Mouse (Mus musculus) kidney, postnatal 0 days (tissue): ENCODE data around the gene Gm20431. TPM values are rescaled to one million over a fixed set of nuclear protein-coding genes. Genes with fewer than 3 reads are reported as not detected.

Experiments used
- ATAC-seq: fragments of 200-750 bp; cut with Nextera tagmentation; replicated peaks from 2 replicates; pipeline ENCODE4 v1.8.0; 2017; ENCODE audit warnings: low read depth, moderate number of reproducible peaks, moderate TSS enrichment, moderate library complexity; ENCODE audit not compliant: low FRiP score
- DNase-seq: peaks from one replicate; pipeline ENCODE4 v3.0.0-alpha.2; 2016; ENCODE audit warnings: low spot score
- H3K27ac ChIP-seq: fragments of 300-500 bp; sonication (generic); 2 replicates; pipeline ENCODE4 v1.5.1; 2014; ENCODE audit warnings: mild to moderate bottlenecking
- H3K27me3 ChIP-seq: fragments of 300-500 bp; sonication (generic); 2 replicates; pipeline ENCODE4 v1.6.1; 2014; ENCODE audit warnings: low read length, mixed read lengths; ENCODE audit not compliant: insufficient read depth
- H3K36me3 ChIP-seq: fragments of 300-500 bp; sonication (generic); 2 replicates; pipeline ENCODE4 v1.6.1; 2014; ENCODE audit warnings: low read length, mixed read lengths; ENCODE audit not compliant: insufficient read depth
- H3K4me1 ChIP-seq: fragments of 300-500 bp; sonication (generic); replicated peaks from 2 replicates; pipeline ENCODE4 v1.6.1; 2014; ENCODE audit warnings: antibody characterized with exemption, low read length, mixed read lengths; ENCODE audit not compliant: insufficient read depth
- H3K4me2 ChIP-seq: fragments of 300-500 bp; sonication (generic); 2 replicates; pipeline ENCODE4 v1.6.1; 2014; ENCODE audit warnings: mild to moderate bottlenecking, low read length, moderate library complexity, mixed read lengths
- H3K4me3 ChIP-seq: fragments of 300-500 bp; sonication (generic); replicated peaks from 2 replicates; pipeline ENCODE4 v1.5.1; 2014; ENCODE audit warnings: low read depth, low read length
- H3K9ac ChIP-seq: fragments of 300-500 bp; sonication (generic); 2 replicates; pipeline ENCODE4 v1.6.1; 2014; ENCODE audit warnings: low read depth, low read length
- H3K9me3 ChIP-seq: fragments of 300-500 bp; sonication (generic); replicated peaks from 2 replicates; pipeline ENCODE4 v1.6.1; 2016; ENCODE audit warnings: low read length, inconsistent platforms, mixed read lengths
- CTCF ChIP-seq: IDR thresholded peaks from 2 replicates; pipeline ENCODE4 v1.5.1; 2016; ENCODE audit warnings: antibody characterized with exemption, low read depth, mild to moderate bottlenecking, moderate library complexity
- WGBS: fragments of 180-500 bp; shearing (Covaris S2); extraction: QIAGEN DNeasy Blood & Tissue Kit; methylation state at CpG from one replicate; pipeline ENCODE4 v1.1.7; 2014; 5-methylcytosine and 5-hydroxymethylcytosine counted together
- polyA plus RNA-seq: library from polyadenylated mRNA; unstranded; fragments of >200 nt; fragmentation: Nextera tagmentation; extraction: Ambion mirVana; gene quantifications from 2 replicates; pipeline ENCODE4 v1.2.1, GENCODE M21; 2015

The Gm20431 gene
- polyA plus RNA-seq, 1 experiment from 2014 or later: 11.2 TPM

- Histone ChIP-seq H3K9ac (no peak overlapping the region), H3K4me1 (peaks cover 12% of the 10 kb centered on the region), H3K36me3 (peaks cover 17% of the 10 kb centered on the region; the same call in 1 of the 2 replicates), H3K9me3 (no peaks in the 10 kb centered on the region), H3K4me2 (no peak overlapping the region), H3K4me3 (no peak overlapping the region), H3K27me3 (no peaks in the 10 kb centered on the region), H3K27ac (no peak overlapping the region)
- ATAC-seq (no peak), DNase-seq (no peak)
- WGBS: 91% methylated on average over 5 of the region's 6 CpGs
- TF ChIP-seq CTCF: no peak
Measured at GRCm38 (mm10) chr2:167624368-167625075, 36.8 kb downstream of the Gm20431 start.

DNA sequence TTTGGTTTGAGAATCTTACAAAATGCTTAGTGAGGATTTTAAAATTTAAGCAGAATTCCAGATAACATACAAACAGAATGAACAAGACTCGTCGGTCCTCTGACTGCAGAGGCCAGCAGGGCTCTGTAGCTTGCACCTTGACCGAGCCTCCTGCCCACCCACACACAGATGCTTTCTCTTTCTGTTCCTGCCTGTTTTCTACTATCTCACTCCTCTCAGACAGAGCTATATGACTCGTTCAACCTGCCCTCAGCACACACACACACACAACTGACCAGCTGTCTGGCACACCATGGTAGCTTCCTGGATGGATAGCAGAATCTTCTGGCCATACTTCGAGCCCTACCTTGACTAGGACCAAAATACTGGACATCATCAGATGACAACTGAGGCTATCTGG is 38.3 kb downstream of the Gm20431 start:
- Histone ChIP-seq H3K4me2 (no peak overlapping the region), H3K9me3 (no peaks in the 10 kb centered on the region), H3K36me3 (peaks cover 9% of the 10 kb centered on the region; the same call in 1 of the 2 replicates), H3K27me3 (no peaks in the 10 kb centered on the region), H3K4me3 (no peak overlapping the region), H3K9ac (no peak overlapping the region), H3K27ac (peak overlapping the region; percentile 4; the same call in 1 of the 2 replicates), H3K4me1 (no peaks in the 10 kb centered on the region; the same call in 1 of the 2 replicates)
- 47% methylated on average over 5 of the region's 5 CpGs for WGBS
- TF ChIP-seq CTCF: no peak
- no peak for DNase-seq
- ATAC-seq: no peak

GRCm38 (mm10) chr2:167622352-167622751 is 38.9 kb downstream of the Gm20431 start:
- Histone ChIP-seq H3K9ac (no peak overlapping the region), H3K9me3 (no peaks in the 10 kb centered on the region), H3K4me3 (no peak overlapping the region), H3K27ac (peak overlapping the region; percentile 4; the same call in 1 of the 2 replicates), H3K4me2 (no peak overlapping the region), H3K36me3 (peaks cover 7% of the 10 kb centered on the region; the same call in 1 of the 2 replicates), H3K4me1 (no peaks in the 10 kb centered on the region; the same call in 1 of the 2 replicates), H3K27me3 (no peaks in the 10 kb centered on the region)
- no peak for TF ChIP-seq CTCF
- ATAC-seq (peak; percentile 41; the same call in 1 of the 2 replicates), DNase-seq (peak; percentile 42)
- WGBS: 37% methylated on average over 13 of the region's 13 CpGs

DNA sequence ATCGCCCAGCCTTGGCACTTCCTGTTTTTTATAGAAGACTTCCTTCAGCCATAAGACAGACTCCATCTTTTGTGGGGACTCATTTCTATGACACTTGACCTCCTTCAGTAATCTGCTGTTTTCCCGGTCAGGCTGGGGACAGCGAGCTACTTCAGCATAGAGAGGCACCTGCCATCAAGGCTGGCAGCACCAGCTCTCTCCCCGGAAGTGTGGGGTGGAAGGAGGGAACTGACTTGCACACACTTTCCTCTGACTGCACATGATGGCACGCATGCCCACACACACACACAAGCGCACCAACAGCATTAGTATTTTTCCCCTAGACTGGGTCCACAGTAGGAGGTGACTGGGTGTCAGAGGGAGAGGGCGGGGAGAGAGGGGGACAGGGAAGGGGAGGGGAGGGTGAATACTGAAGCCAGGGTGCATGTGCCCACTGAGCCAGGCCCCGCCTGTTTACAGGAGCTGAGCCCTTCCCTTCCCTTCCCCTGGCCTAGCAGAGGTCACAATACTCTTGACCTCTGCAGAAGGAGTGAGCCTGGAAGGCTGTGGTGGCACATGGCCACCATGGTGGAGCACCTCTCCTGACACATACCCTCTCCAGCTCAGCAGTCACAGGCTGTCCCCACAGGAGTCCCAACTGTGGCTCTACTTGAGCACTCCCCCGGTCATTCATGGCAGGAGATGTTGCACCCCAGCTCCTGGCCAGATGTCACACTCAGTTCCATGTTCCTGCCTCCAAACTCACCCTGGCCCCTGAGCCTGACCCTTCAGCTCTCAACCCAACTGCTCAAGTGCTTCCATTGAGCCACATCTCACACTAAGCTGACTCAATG is 39.8 kb downstream of the Gm20431 start:
- no peak overlapping the region for H3K4me3 ChIP-seq
- TF ChIP-seq CTCF: no peak
- no peak overlapping the region for H3K9ac ChIP-seq
- no peak for DNase-seq
- H3K27me3 ChIP-seq: no peaks in the 10 kb centered on the region
- H3K9me3 ChIP-seq: no peaks in the 10 kb centered on the region
- 0 out of 2 replicates have a peak, but pooled peaks have one; percentile 16 for ATAC-seq
- H3K27ac ChIP-seq: peak overlapping the region; percentile 4; the same call in 1 of the 2 replicates
- peaks cover 6% of the 10 kb centered on the region; the same call in 1 of the 2 replicates for H3K36me3 ChIP-seq
- no peaks in the 10 kb centered on the region; the same call in 1 of the 2 replicates for H3K4me1 ChIP-seq
- no peak overlapping the region for H3K4me2 ChIP-seq
- 72% methylated on average over 9 of the region's 9 CpGs for WGBS

DNA sequence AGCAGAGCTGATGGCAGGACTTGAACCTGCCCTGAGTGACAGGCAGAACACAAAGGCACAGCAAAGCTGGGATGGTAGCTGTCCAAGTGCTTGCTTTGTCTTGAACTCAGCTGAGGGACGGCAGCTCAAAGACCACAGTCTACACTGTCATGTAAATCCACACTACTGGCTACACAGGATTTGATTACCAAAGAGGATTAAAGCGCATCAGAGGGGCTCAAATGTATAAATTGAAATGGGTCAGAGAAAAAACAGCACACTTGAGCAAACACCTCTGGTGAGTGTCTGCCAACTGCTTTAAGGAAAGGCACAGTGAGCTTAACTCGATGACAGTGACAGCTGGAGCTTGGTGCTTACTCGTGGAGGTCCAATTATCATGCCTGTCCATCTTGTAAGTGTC is 43.8 kb downstream of the Gm20431 start:
- Histone ChIP-seq H3K4me1 (no peaks in the 10 kb centered on the region; the same call in 1 of the 2 replicates), H3K27me3 (no peaks in the 10 kb centered on the region), H3K4me3 (no peak overlapping the region), H3K36me3 (peaks cover 20% of the 10 kb centered on the region), H3K27ac (no peak overlapping the region), H3K9me3 (no peaks in the 10 kb centered on the region), H3K9ac (no peak overlapping the region), H3K4me2 (no peak overlapping the region)
- WGBS: 67% methylated on average over 4 of the region's 4 CpGs
- DNase-seq (no peak), ATAC-seq (no peak)
- TF ChIP-seq CTCF: no peak

- H3K4me1 ChIP-seq: no peaks in the 10 kb centered on the region
- H3K27me3 ChIP-seq: no peaks in the 10 kb centered on the region
- no peak overlapping the region for H3K27ac ChIP-seq
- no peak overlapping the region for H3K9ac ChIP-seq
- no peaks in the 10 kb centered on the region for H3K9me3 ChIP-seq
- no peak overlapping the region for H3K4me3 ChIP-seq
- DNase-seq (no peak), ATAC-seq (no peak)
- no peak overlapping the region for H3K4me2 ChIP-seq
- peaks cover 22% of the 10 kb centered on the region for H3K36me3 ChIP-seq
- no peak for TF ChIP-seq CTCF
- 79% methylated on average over 3 of the region's 3 CpGs for WGBS
Measured at GRCm38 (mm10) chr2:167617034-167617433, 44.3 kb downstream of the Gm20431 start.
